Mouse (Mus musculus): ENCODE data around the gene Dync1li1. TPM values are rescaled to one million over a fixed set of nuclear protein-coding genes. Genes with fewer than 3 reads are reported as not detected.
A peak's percentile ranks its signal among the peaks of the same experiment; 100 is the strongest.
"Not testable (repeated sequence)": the region's sequence is repeated elsewhere in the genome, so short reads cannot be mapped to it uniquely, and the experiment has no call there.

Dync1li1 gene
- polyA plus RNA-seq, 1 experiment from 2014 or later, result 64.3 TPM

DNA sequence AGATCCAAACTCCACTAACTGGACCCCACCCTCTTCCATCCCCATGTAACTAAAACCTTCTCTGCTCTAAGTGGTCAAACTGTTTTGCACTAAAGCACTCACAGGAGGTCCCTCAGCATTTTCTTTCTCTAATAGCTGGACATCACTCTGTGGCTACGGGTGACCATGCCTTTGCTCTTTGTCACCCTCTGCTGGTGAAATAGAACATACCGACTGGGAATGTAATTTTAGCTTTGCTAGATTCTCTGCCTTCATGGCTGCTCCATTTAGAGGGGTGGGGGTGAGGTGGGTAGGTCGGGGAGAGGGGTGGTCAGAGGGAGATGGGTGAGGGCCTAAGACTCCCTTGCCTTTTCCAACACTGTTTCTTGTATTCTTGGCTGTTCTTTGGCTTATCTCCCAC is 38.7 kb downstream of the Dync1li1 start:
- peaks cover 18% of the 10 kb centered on the region; the same call in 1 of the 2 replicates for H3K36me3 ChIP-seq (ENCODE audit: control insufficient read depth, insufficient read depth, low read length)
- WGBS, result 0% methylated on average over 3 of the region's 3 CpGs
- H3K4me2 ChIP-seq (replicated peaks; ENCODE audit: low read depth, low read length), result no peak overlapping the region
- H3K4me3 ChIP-seq (ENCODE audit: low read depth, low read length), result no peak overlapping the region
- no peaks in the 10 kb centered on the region for H3K9me3 ChIP-seq (ENCODE audit: control insufficient read depth, low read depth, low read length)
- no peak overlapping the region for H3K27ac ChIP-seq (ENCODE audit: low read length)
- H3K9ac ChIP-seq (replicated peaks; ENCODE audit: low read depth, low read length), result no peak overlapping the region
- no peaks in the 10 kb centered on the region for H3K27me3 ChIP-seq (ENCODE audit: control insufficient read depth, insufficient read depth, low read length)
- peaks cover 8% of the 10 kb centered on the region for H3K4me1 ChIP-seq (ENCODE audit: control insufficient read depth, insufficient read depth, low read length)
- no peak for ATAC-seq (ENCODE audit: insufficient number of reproducible peaks, insufficient read depth, low FRiP score, low read depth)

DNA sequence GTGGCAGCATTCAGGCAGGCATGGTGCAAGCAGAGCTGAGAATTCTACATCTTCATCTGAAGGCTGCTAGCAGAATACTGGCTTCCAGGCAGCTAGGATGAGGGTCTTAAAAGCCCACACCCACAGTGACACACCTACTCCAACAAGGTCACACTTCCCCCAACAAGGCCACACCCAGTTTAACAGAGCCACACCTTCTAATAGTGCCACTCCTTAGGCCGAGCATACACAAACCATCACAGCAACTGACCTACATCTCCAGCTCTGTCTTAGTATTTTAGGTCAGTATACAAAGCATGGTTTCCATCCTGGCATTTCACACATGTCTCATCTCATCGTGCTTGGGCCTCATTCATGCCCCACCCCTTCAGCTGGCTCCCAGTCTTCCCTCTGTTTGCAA is 39.8 kb downstream of the Dync1li1 start:
- Histone ChIP-seq H3K4me1 (ENCODE audit: control insufficient read depth, insufficient read depth, low read length) (peaks cover 15% of the 10 kb centered on the region), H3K36me3 (ENCODE audit: control insufficient read depth, insufficient read depth, low read length) (peaks cover 12% of the 10 kb centered on the region; the same call in 1 of the 2 replicates)
- not testable (repeated sequence) for H3K27ac ChIP-seq (ENCODE audit: low read length); H3K9ac ChIP-seq (replicated peaks; ENCODE audit: low read depth, low read length); ATAC-seq (ENCODE audit: insufficient number of reproducible peaks, insufficient read depth, low FRiP score, low read depth); H3K27me3 ChIP-seq (ENCODE audit: control insufficient read depth, insufficient read depth, low read length); H3K9me3 ChIP-seq (ENCODE audit: control insufficient read depth, low read depth, low read length); H3K4me2 ChIP-seq (replicated peaks; ENCODE audit: low read depth, low read length); H3K4me3 ChIP-seq (ENCODE audit: low read depth, low read length)
- WGBS, result 40% methylated on average over 2 of the region's 2 CpGs

DNA sequence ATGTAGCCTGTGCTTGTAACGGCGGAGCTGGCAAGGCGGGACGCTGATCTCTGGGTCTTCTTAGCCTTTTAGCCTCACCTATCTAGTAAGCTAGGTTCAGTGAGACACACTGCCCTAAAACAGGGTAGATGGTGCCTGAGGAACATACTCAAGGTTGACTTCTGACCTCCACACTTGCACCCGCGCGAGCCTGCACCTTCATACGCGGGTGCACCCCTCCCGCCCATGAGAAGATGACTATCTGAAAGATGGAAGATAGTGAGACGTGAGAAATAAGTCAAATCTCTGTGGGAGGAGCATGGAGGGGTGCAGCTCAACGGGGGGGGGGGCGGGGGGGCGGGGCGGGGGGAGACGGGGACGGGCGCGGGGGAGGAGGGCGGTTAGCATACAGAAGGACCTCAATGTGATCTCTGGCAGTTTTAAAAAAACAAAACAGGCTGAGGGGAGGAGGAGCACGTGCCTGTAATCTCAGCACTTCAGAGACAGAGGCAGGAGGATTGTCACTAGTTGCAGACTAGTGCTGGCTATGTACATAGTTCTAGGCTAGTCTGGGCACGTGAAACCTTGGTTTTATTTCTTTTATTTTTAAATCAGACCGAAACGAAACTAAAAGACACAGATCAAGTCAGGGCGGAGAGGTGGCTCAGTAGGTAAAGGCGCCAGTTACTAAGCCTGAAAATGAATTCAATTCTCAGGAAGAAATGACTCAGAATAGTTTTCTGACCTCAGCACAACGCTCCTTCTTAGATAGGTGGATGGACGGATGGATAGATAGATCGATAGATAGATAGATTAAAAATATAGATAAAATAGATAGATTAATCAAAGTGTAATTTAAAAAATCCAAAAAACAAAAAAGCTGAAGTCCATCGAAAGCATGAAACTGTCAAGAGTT is 41.6 kb downstream of the Dync1li1 start:
- ATAC-seq (ENCODE audit: insufficient number of reproducible peaks, insufficient read depth, low FRiP score, low read depth), result no peak
- H3K36me3 ChIP-seq (ENCODE audit: control insufficient read depth, insufficient read depth, low read length), result no peaks in the 10 kb centered on the region
- 28% methylated on average over 27 of the region's 30 CpGs for WGBS
- H3K27ac ChIP-seq (ENCODE audit: low read length), result no peak overlapping the region; the same call in 1 of the 2 replicates
- peak overlapping the region; percentile 72 for H3K4me3 ChIP-seq (ENCODE audit: low read depth, low read length)
- peak overlapping the region; percentile 46 for H3K4me2 ChIP-seq (replicated peaks; ENCODE audit: low read depth, low read length)
- H3K9me3 ChIP-seq (ENCODE audit: control insufficient read depth, low read depth, low read length), result no peaks in the 10 kb centered on the region
- peaks cover 15% of the 10 kb centered on the region for H3K4me1 ChIP-seq (ENCODE audit: control insufficient read depth, insufficient read depth, low read length)
- H3K9ac ChIP-seq (replicated peaks; ENCODE audit: low read depth, low read length), result no peak overlapping the region
- no peaks in the 10 kb centered on the region for H3K27me3 ChIP-seq (ENCODE audit: control insufficient read depth, insufficient read depth, low read length)

DNA sequence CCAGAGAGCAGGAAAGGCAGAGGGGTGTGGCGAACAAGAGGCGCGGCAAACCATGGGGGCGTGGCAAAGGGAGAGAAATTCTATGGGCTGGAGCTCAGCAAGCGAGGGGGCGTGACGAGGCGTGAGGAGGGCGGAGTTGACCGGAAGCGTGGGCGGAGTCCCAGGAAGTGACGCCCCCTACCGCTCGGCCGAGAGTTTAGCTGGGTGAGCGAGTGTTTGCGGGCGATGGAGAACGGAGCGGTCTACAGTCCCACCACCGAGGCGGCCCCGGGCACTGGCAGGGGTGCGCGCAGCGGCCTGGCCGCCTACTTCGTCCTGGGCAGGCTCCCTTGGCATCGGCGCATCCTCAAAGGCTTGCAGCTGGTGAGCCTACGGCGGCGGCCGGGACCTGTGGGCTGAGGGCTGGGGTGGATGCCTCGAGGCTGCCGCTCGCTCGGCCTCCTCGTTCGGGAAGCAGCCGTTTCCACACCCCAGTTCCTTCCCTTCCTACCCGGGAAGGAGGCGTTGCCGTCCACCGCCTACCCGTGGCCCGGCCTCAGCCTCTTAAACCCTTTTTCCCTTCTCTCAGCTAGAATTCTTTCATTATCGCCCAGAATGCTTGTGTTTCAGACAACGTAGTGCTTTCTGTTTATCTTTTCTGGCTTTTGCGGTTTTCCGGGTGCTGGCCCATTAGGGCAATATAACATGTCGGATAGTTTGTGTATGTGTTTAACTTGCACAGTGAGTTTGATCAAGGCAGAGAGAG is 42.6 kb downstream of the Dync1li1 start, which contains the start of gene Cmtm6:
Gene Cmtm6 (plus strand): TSS at position 106 of the 745 bp plus-strand sequence.
- Histone ChIP-seq H3K4me3 (ENCODE audit: low read depth, low read length) (peak within 1 kb of the TSS; percentile 72), H3K4me1 (ENCODE audit: control insufficient read depth, insufficient read depth, low read length) (peaks cover 15% of the 10 kb centered on the region), H3K36me3 (ENCODE audit: control insufficient read depth, insufficient read depth, low read length) (no peaks in the 10 kb centered on the region), H3K27ac (ENCODE audit: low read length) (peak within 1 kb of the TSS; percentile 84), H3K9me3 (ENCODE audit: control insufficient read depth, low read depth, low read length) (no peaks in the 10 kb centered on the region), H3K9ac (replicated peaks; ENCODE audit: low read depth, low read length) (peak within 1 kb of the TSS; percentile 75), H3K27me3 (ENCODE audit: control insufficient read depth, insufficient read depth, low read length) (no peaks in the 10 kb centered on the region), H3K4me2 (replicated peaks; ENCODE audit: low read depth, low read length) (peak within 1 kb of the TSS; percentile 46)
- ATAC-seq (ENCODE audit: insufficient number of reproducible peaks, insufficient read depth, low FRiP score, low read depth), result peak; percentile 90
- WGBS, result under 1% methylated on average over 53 of the region's 53 CpGs

DNA sequence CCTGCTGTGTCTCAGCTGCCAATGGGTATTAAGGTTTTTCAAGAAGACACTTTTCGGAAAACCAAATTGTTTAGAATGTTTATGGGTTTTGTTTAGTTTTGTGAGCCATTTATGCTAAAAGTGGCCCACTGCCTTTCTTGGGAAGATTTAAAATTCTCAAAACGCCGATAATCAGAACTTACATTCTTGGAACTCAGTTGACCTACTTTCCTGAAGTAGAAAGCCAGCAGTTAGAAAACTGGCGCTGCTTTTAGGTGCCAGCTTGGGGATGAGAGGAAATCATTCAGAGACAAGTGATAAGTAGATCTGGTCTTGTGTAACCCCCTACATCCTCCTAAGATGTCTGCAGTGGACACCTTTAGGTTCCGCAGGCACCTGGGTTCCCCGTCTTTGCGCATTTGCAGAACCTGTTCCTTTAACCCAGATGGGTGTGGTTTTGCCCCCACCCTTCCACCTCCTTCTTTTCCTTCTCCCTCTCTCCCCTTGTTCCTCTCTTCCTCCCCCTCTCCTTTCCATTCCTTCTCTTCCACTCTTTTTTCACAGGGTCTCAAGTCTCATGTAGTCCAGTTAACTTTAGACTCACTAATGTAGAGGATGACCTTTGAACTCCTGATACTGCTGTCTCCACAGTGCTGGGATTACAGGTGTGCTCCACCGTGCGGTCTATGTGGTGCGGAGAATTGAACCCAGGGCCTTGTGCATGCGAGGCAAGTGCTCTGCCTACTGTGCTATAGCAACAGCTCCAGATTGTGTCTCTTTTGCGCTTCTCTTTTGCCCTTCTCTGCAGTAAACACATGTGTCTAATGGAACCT is 43.5 kb downstream of the Dync1li1 start:
- Histone ChIP-seq H3K4me3 (ENCODE audit: low read depth, low read length) (peak overlapping the region; percentile 72), H3K9ac (replicated peaks; ENCODE audit: low read depth, low read length) (peak overlapping the region; percentile 75; the same call in 1 of the 2 replicates), H3K9me3 (ENCODE audit: control insufficient read depth, low read depth, low read length) (no peaks in the 10 kb centered on the region), H3K27ac (ENCODE audit: low read length) (no peak overlapping the region), H3K4me1 (ENCODE audit: control insufficient read depth, insufficient read depth, low read length) (peaks cover 19% of the 10 kb centered on the region), H3K36me3 (ENCODE audit: control insufficient read depth, insufficient read depth, low read length) (no peaks in the 10 kb centered on the region), H3K27me3 (ENCODE audit: control insufficient read depth, insufficient read depth, low read length) (no peaks in the 10 kb centered on the region), H3K4me2 (replicated peaks; ENCODE audit: low read depth, low read length) (peak overlapping the region; percentile 46)
- no peak for ATAC-seq (ENCODE audit: insufficient number of reproducible peaks, insufficient read depth, low FRiP score, low read depth)
- 57% methylated on average over 12 of the region's 12 CpGs for WGBS

DNA sequence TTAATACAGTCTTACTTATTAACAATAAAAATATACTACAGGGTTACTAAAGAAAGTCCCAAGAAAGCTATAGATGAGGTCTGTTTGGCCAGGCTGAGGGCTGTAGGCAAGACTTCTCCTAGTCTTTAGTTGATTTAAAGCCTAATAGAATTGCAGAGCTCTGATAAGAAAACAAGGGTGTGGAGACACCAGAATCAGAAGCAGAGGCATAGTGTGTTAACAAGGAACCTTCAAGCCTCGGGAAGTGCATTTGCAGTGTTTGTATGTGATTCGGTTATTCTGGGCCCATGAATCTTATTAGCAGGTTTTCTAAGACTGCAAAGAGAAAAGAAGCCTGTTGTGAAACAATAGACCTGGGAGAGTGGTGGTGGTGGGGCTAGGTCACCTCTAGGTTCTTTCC is 44.6 kb downstream of the Dync1li1 start:
- Histone ChIP-seq H3K4me1 (ENCODE audit: control insufficient read depth, insufficient read depth, low read length) (peaks cover 19% of the 10 kb centered on the region), H3K4me2 (replicated peaks; ENCODE audit: low read depth, low read length) (no peak overlapping the region), H3K27ac (ENCODE audit: low read length) (no peak overlapping the region), H3K4me3 (ENCODE audit: low read depth, low read length) (no peak overlapping the region), H3K36me3 (ENCODE audit: control insufficient read depth, insufficient read depth, low read length) (no peaks in the 10 kb centered on the region; the same call in 1 of the 2 replicates), H3K27me3 (ENCODE audit: control insufficient read depth, insufficient read depth, low read length) (no peaks in the 10 kb centered on the region), H3K9ac (replicated peaks; ENCODE audit: low read depth, low read length) (no peak overlapping the region), H3K9me3 (ENCODE audit: control insufficient read depth, low read depth, low read length) (no peaks in the 10 kb centered on the region)
- no peak for ATAC-seq (ENCODE audit: insufficient number of reproducible peaks, insufficient read depth, low FRiP score, low read depth)
- WGBS, result 57% methylated on average over 2 of the region's 2 CpGs

DNA sequence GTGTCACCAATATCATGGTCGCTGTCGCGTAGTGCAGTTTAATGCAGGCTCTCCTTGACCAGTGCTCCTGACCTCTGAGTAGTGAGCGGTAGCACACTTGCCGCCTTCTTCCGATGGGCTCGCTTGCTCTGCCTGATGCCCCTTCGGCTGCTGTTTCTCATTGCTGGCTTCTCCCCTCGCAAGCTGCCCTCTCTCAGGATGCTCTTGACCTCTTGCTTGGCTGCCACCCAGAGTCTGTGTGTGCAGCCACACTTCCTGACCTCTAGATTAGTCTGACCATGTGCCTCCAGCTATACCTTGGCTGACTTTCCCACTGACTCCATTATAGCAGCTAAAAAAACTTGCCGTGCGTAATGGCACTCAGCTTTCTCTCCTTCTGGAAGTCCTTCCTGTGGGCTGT is 47.9 kb downstream of the Dync1li1 start:
- Histone ChIP-seq H3K4me3 (ENCODE audit: low read depth, low read length) (no peak overlapping the region), H3K4me1 (ENCODE audit: control insufficient read depth, insufficient read depth, low read length) (peaks cover 16% of the 10 kb centered on the region), H3K36me3 (ENCODE audit: control insufficient read depth, insufficient read depth, low read length) (no peaks in the 10 kb centered on the region; the same call in 1 of the 2 replicates), H3K9ac (replicated peaks; ENCODE audit: low read depth, low read length) (no peak overlapping the region), H3K27me3 (ENCODE audit: control insufficient read depth, insufficient read depth, low read length) (no peaks in the 10 kb centered on the region), H3K4me2 (replicated peaks; ENCODE audit: low read depth, low read length) (no peak overlapping the region), H3K27ac (ENCODE audit: low read length) (no peak overlapping the region), H3K9me3 (ENCODE audit: control insufficient read depth, low read depth, low read length) (no peaks in the 10 kb centered on the region)
- ATAC-seq (ENCODE audit: insufficient number of reproducible peaks, insufficient read depth, low FRiP score, low read depth), result no peak
- 75% methylated on average over 11 of the region's 11 CpGs for WGBS

DNA sequence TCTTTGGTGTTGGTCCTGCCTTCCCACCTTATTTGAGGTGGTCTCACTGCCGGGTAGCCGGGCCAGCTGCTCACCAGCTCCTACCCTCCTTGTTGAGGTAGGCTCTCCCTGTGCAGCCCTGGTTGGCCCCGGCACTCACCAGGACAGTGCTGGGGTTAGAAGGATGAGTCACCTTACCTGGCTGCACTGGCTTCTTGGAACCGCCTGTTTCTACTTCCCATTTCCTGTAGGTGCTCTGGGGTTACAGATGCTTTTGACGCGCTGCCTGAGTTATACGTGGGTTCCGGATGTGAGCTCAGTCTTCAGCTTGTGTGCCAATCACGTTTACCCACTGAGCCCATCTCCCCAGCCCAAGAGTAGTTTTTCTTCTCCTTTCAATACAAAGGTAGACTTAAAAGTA is 51.7 kb downstream of the Dync1li1 start:
- WGBS, result 77% methylated on average over 9 of the region's 9 CpGs
- Histone ChIP-seq H3K27ac (ENCODE audit: low read length) (no peak overlapping the region), H3K4me3 (ENCODE audit: low read depth, low read length) (no peak overlapping the region), H3K9ac (replicated peaks; ENCODE audit: low read depth, low read length) (no peak overlapping the region), H3K4me1 (ENCODE audit: control insufficient read depth, insufficient read depth, low read length) (peaks cover 4% of the 10 kb centered on the region; the same call in 1 of the 2 replicates), H3K9me3 (ENCODE audit: control insufficient read depth, low read depth, low read length) (no peaks in the 10 kb centered on the region), H3K36me3 (ENCODE audit: control insufficient read depth, insufficient read depth, low read length) (no peaks in the 10 kb centered on the region; the same call in 1 of the 2 replicates), H3K4me2 (replicated peaks; ENCODE audit: low read depth, low read length) (no peak overlapping the region), H3K27me3 (ENCODE audit: control insufficient read depth, insufficient read depth, low read length) (no peaks in the 10 kb centered on the region)
- no peak for ATAC-seq (ENCODE audit: insufficient number of reproducible peaks, insufficient read depth, low FRiP score, low read depth)

Data from stomach, embryonic 14.5 days (tissue).